Mouse (Mus musculus) small intestine, adult 2 months (tissue): ENCODE measurements at regions not wholly inside any gene's neighbourhood (a gene's known extent, or its start where the extent isn't known, plus 50 kb on each side); places are given as distances from the start of the nearest gene placed in this dataset.

Experiments used
- CTCF ChIP-seq: fragments of 200-500 bp; IDR thresholded peaks from 2 replicates; pipeline ENCODE4 v1.5.1; 2012; ENCODE audit warnings: low read depth, mild to moderate bottlenecking, control low read depth, inconsistent platforms, low read length, moderate library complexity, mixed read lengths; ENCODE audit not compliant: insufficient replicate concordance, insufficient read length; ENCODE audit errors: extremely low read depth
- POLR2A ChIP-seq: fragments of 200-500 bp; IDR thresholded peaks from 2 replicates; pipeline ENCODE4 v1.6.1; 2012; ENCODE audit warnings: low read depth, mild to moderate bottlenecking, control low read depth, inconsistent platforms, low read length, moderate library complexity

DNA sequence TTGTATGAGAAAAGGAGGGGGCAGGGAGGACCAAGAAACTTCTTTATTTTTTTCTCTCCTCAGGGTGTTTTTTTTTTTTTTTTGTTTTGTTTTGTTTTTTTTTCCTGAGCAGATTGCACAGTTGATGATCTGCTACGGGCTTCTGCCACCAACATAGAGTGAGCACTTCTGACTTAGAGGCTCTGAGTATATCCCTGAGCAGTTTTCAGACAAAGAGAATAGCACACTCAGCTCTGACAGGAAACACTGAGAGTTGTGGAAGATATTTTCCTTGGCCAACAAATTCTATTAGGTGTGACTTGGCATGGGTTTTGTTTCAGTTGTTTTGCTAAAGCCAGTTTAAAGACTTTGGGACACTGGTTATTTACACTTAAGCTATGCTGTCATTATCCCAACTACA is 93.8 kb upstream of the Zfp770 start:
- no peak for TF ChIP-seq CTCF
- no peak for TF ChIP-seq POLR2A
